Mouse (Mus musculus) C2C12 (cell line): ENCODE results near the gene Pak2.

Experiments used
- CEBPB ChIP-seq: IDR thresholded peaks from one replicate; pipeline ENCODE4 v1.6.1; 2011; ENCODE audit warnings: low read depth, mild to moderate bottlenecking, control low read depth, moderate library complexity
- CTCF ChIP-seq: IDR thresholded peaks from one replicate; pipeline ENCODE4 v1.5.1; 2011; ENCODE audit not compliant: control insufficient read depth, insufficient read depth, insufficient read length
- FOSL1 ChIP-seq: IDR thresholded peaks from one replicate; pipeline ENCODE4 v1.8.0; 2011; ENCODE audit warnings: mild to moderate bottlenecking, low read length; ENCODE audit not compliant: poor library complexity, insufficient read depth, severe bottlenecking
- MAX ChIP-seq: IDR thresholded peaks from one replicate; pipeline ENCODE4 v1.6.1; 2011; ENCODE audit warnings: mild to moderate bottlenecking, control low read depth
- MYOG ChIP-seq: IDR thresholded peaks from one replicate; pipeline ENCODE4 v1.6.1; 2011; ENCODE audit not compliant: control insufficient read depth, insufficient read length; ENCODE audit errors: extremely low read depth
- USF1 ChIP-seq: IDR thresholded peaks from one replicate; pipeline ENCODE4 v1.6.1; 2011; ENCODE audit warnings: low read depth, mild to moderate bottlenecking, control low read depth, moderate library complexity

GRCm38 (mm10) chr16:32108170-32108569 is 29.0 kb upstream of the Pak2 start:
- TF ChIP-seq CTCF (no peak), CEBPB (no peak), MAX (no peak), MYOG (no peak), USF1 (no peak), FOSL1 (no peak)
